Comparison of ENCODE assay signal across 8 mouse cellular contexts in the genomic region with DNA sequence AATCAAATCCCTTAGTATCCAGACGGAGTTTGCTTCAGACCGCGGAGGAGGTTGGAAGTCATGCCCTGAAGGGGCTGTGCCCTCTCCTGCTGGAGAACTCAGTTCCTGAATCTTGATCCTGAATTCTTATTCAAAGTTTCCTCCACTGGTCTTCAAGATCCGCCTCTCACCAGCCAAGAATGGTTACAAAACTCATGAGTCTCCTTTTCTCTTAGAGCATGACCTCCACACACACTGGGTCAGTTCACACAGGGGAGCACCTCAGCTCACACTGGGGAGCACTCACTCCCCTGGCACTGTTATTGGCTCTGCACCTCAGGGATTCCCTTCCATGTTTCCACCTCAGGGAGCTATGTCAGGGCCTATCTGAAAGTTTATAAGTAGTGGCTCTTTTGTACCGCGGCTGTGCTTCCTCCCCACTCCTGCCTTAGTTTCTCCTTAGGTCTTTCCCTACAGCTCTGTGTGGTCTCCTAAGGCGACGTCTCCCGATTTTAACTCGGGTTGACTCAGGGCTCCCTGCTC. TPM values are rescaled to one million over a fixed set of nuclear protein-coding genes. Genes with fewer than 3 reads are reported as not detected.
DNase-seq lines count a peak whose midpoint lies in the region; ATAC-seq and TF ChIP-seq lines count a peak whose summit lies in the region.

No protein-coding gene starts in this region.

- peaks cover 17% of the 10 kb centered on the region; the same call in 1 of the 2 replicates for H3K27me3 ChIP-seq in G1E (ENCODE audit: insufficient read depth, low read length)
- no peaks in the 10 kb centered on the region for H3K27me3 ChIP-seq in heart, postnatal 0 days (ENCODE audit: control insufficient read depth, insufficient read depth, low read length)
- no peaks in the 10 kb centered on the region for H3K27me3 ChIP-seq in lung, postnatal 0 days (replicated peaks; ENCODE audit: insufficient read depth, low read length)

- peak; percentile 20 for DNase-seq in gastrocnemius, adult 2 months
- DNase-seq in gastrocnemius, postnatal 25 days = no peak
- DNase-seq in G1E (ENCODE audit: low spot score) = no peak
- no peak for DNase-seq in heart, postnatal 0 days (ENCODE audit: low spot score)
- DNase-seq in lung, postnatal 0 days (ENCODE audit: low spot score) = no peak
- DNase-seq in urinary bladder, postnatal 25 days (ENCODE audit: low spot score) = no peak
- no peak for DNase-seq in adrenal gland, adult 18-20 months (ENCODE audit: low spot score in 2 of 2)
- DNase-seq in cerebellum, postnatal 4 days (ENCODE audit: low spot score in 2 of 2) = no peak

- intact Hi-C loops in gastrocnemius, adult 2 months (cut with DNase I) = no loop called here

- H3K4me1 ChIP-seq in G1E (ENCODE audit: insufficient read depth, low read depth, low read length) = peaks cover 95% of the 10 kb centered on the region
- H3K4me1 ChIP-seq in heart, postnatal 0 days (ENCODE audit: control insufficient read depth, insufficient read depth) = peaks cover 17% of the 10 kb centered on the region; the same call in 1 of the 2 replicates
- H3K4me1 ChIP-seq in lung, postnatal 0 days (ENCODE audit: insufficient read depth, low read depth, low read length) = peaks cover 9% of the 10 kb centered on the region; the same call in 1 of the 2 replicates

- peak overlapping the region; percentile 78 for H3K4me3 ChIP-seq in gastrocnemius, adult 2 months
- H3K4me3 ChIP-seq in G1E (ENCODE audit: low read depth, low read length) = peak overlapping the region; percentile 74; the same call in 1 of the 2 replicates
- peak overlapping the region; percentile 66 for H3K4me3 ChIP-seq in heart, postnatal 0 days (ENCODE audit: low read depth, low read length)
- peak overlapping the region; percentile 51 for H3K4me3 ChIP-seq in lung, postnatal 0 days (ENCODE audit: low read depth, low read length)

- TF ChIP-seq EP300 in heart, postnatal 0 days (IDR thresholded peaks at IDR 0.05; ENCODE audit: low read depth) = no peak
- TF ChIP-seq EP300 in lung, postnatal 0 days (IDR thresholded peaks at IDR 0.05) = no peak

- WGBS in heart, postnatal 0 days = 25% methylated on average over 10 of the region's 10 CpGs
- WGBS in lung, postnatal 0 days = 35% methylated on average over 10 of the region's 10 CpGs

- ATAC-seq in G1E (ENCODE audit: extremely low read depth, insufficient number of reproducible peaks, low FRiP score, poor library complexity, severe bottlenecking) = no peak
- ATAC-seq in heart, postnatal 0 days (ENCODE audit: insufficient read depth, low read depth) = no peak
- no peak for ATAC-seq in lung, postnatal 0 days

- no peaks in the 10 kb centered on the region for H3K9me3 ChIP-seq in G1E (replicated peaks)
- H3K9me3 ChIP-seq in heart, postnatal 0 days (replicated peaks; ENCODE audit: control insufficient read depth, low read length) = no peaks in the 10 kb centered on the region
- no peaks in the 10 kb centered on the region for H3K9me3 ChIP-seq in lung, postnatal 0 days (ENCODE audit: low read length)

- H3K4me2 ChIP-seq in heart, postnatal 0 days (ENCODE audit: low read depth, low read length) = peak overlapping the region; percentile 86
- peak overlapping the region; percentile 88 for H3K4me2 ChIP-seq in lung, postnatal 0 days (replicated peaks; ENCODE audit: low read depth, low read length)

- no peak for TF ChIP-seq CTCF in gastrocnemius, adult 2 months (IDR thresholded peaks at IDR 0.05)
- no peak for TF ChIP-seq CTCF in G1E (IDR thresholded peaks at IDR 0.05; ENCODE audit: low read depth, low read length)
- no peak for TF ChIP-seq CTCF in heart, postnatal 0 days (IDR thresholded peaks at IDR 0.05; ENCODE audit: low read depth)
- no peak for TF ChIP-seq CTCF in lung, postnatal 0 days (IDR thresholded peaks at IDR 0.05)

- H3K27ac ChIP-seq in gastrocnemius, adult 2 months = peak overlapping the region; percentile 96
- H3K27ac ChIP-seq in heart, postnatal 0 days (ENCODE audit: low read depth) = peak overlapping the region; percentile 96
- peak overlapping the region; percentile 90 for H3K27ac ChIP-seq in lung, postnatal 0 days (ENCODE audit: low read length)

- H3K36me3 ChIP-seq in G1E (replicated peaks) = peaks cover 25% of the 10 kb centered on the region
- no peaks in the 10 kb centered on the region for H3K36me3 ChIP-seq in heart, postnatal 0 days (replicated peaks; ENCODE audit: control insufficient read depth, insufficient read depth, low read length)
- no peaks in the 10 kb centered on the region for H3K36me3 ChIP-seq in lung, postnatal 0 days (ENCODE audit: insufficient read depth, low read length)

- H3K9ac ChIP-seq in heart, postnatal 0 days (replicated peaks; ENCODE audit: low read depth, low read length) = peak overlapping the region; percentile 77
- H3K9ac ChIP-seq in lung, postnatal 0 days (replicated peaks; ENCODE audit: low read depth) = peak overlapping the region; percentile 68

RNA-seq across cellular contexts. Expression of a gene that starts 0.5 kb away (rescaled TPM):
- total RNA-seq in gastrocnemius, adult 2 months (2021) = 1 to 10 TPM; 3.9 to 7.9 TPM
- total RNA-seq in gastrocnemius, postnatal 25 days (2021) = 1 to 10 TPM; 4.8 to 8.0 TPM
- total RNA-seq in G1E (2014; fragmentation: Nextera tagmentation) (61.9 and 73.7 TPM in 2 replicates), G1E (2017) (31.1 and 33.1 TPM in 2 replicates)
- polyA plus RNA-seq in G1E (2012) = 87.9 and 103 TPM in 2 replicates
- total RNA-seq in heart, postnatal 0 days (2014; rRNA removed; ENCODE audit: low replicate concordance) = 30.0 and 35.0 TPM in 2 replicates
- polyA plus RNA-seq in heart, postnatal 0 days (2015; fragmentation: Nextera tagmentation; extraction: Ambion mirVana) = 10.0 and 11.6 TPM in 2 replicates
- polyA plus RNA-seq in lung, postnatal 0 days (2015; fragmentation: Nextera tagmentation; extraction: Ambion mirVana) = 23.4 and 25.4 TPM in 2 replicates
- total RNA-seq in adrenal gland, adult 18-20 months (2021) = 10 to 100 TPM; 35.3 to 41.0 TPM

RNA-seq across cellular contexts. Expression of a gene that starts 3.8 kb away (rescaled TPM):
- under 1 TPM; 0.82 to 0.86 TPM for total RNA-seq in gastrocnemius, adult 2 months (2021)
- total RNA-seq in gastrocnemius, postnatal 25 days (2021) = 1 to 10 TPM in 1 of 2 experiments, under 1 TPM in 1; 0.74 to 1.6 TPM
- total RNA-seq in G1E (2014; fragmentation: Nextera tagmentation) (39.9 and 59.9 TPM in 2 replicates), G1E (2017) (51.0 and 53.3 TPM in 2 replicates)
- 23.4 and 33.1 TPM in 2 replicates for polyA plus RNA-seq in G1E (2012)
- total RNA-seq in heart, postnatal 0 days (2014; rRNA removed; ENCODE audit: low replicate concordance) = 16.1 and 36.2 TPM in 2 replicates
- 18.0 and 21.6 TPM in 2 replicates for polyA plus RNA-seq in heart, postnatal 0 days (2015; fragmentation: Nextera tagmentation; extraction: Ambion mirVana)
- polyA plus RNA-seq in lung, postnatal 0 days (2015; fragmentation: Nextera tagmentation; extraction: Ambion mirVana) = 21.4 and 22.9 TPM in 2 replicates
- total RNA-seq in adrenal gland, adult 18-20 months (2021) = 1 to 10 TPM; 2.3 TPM

RNA-seq across cellular contexts. Expression of a gene that starts 14.7 kb away (rescaled TPM):
- total RNA-seq in gastrocnemius, adult 2 months (2021) = 10 to 100 TPM; 13.2 to 16.2 TPM
- 10 to 100 TPM; 14.8 to 15.2 TPM for total RNA-seq in gastrocnemius, postnatal 25 days (2021)
- 48.8 and 56.3 TPM in 2 replicates for total RNA-seq in G1E (2014; fragmentation: Nextera tagmentation)
- 76.8 and 81.1 TPM in 2 replicates for total RNA-seq in G1E (2017)
- 73.6 and 77.5 TPM in 2 replicates for polyA plus RNA-seq in G1E (2012)
- total RNA-seq in heart, postnatal 0 days (2014; rRNA removed; ENCODE audit: low replicate concordance) = 18.2 and 24.1 TPM in 2 replicates
- polyA plus RNA-seq in heart, postnatal 0 days (2015; fragmentation: Nextera tagmentation; extraction: Ambion mirVana) = 14.9 and 15.0 TPM in 2 replicates
- polyA plus RNA-seq in lung, postnatal 0 days (2015; fragmentation: Nextera tagmentation; extraction: Ambion mirVana) = 22.3 and 25.8 TPM in 2 replicates
- total RNA-seq in adrenal gland, adult 18-20 months (2021) = 10 to 100 TPM; 43.3 to 48.3 TPM

RNA-seq across cellular contexts. Expression of a gene that starts 23.6 kb away (rescaled TPM):
- 1 to 10 TPM; 3.6 to 4.4 TPM for total RNA-seq in gastrocnemius, adult 2 months (2021)
- 1 to 10 TPM; 3.7 to 5.2 TPM for total RNA-seq in gastrocnemius, postnatal 25 days (2021)
- total RNA-seq in G1E (2014; fragmentation: Nextera tagmentation) = 197 and 209 TPM in 2 replicates
- total RNA-seq in G1E (2017) = 10.8 and 15.8 TPM in 2 replicates
- 18.2 and 29.7 TPM in 2 replicates for polyA plus RNA-seq in G1E (2012)
- 5.4 and 25.0 TPM in 2 replicates for total RNA-seq in heart, postnatal 0 days (2014; rRNA removed; ENCODE audit: low replicate concordance)
- polyA plus RNA-seq in heart, postnatal 0 days (2015; fragmentation: Nextera tagmentation; extraction: Ambion mirVana) = 2.3 and 3.0 TPM in 2 replicates
- polyA plus RNA-seq in lung, postnatal 0 days (2015; fragmentation: Nextera tagmentation; extraction: Ambion mirVana) = 2.8 and 3.1 TPM in 2 replicates
- total RNA-seq in adrenal gland, adult 18-20 months (2021) = 10 to 100 TPM; 11.5 to 16.7 TPM

RNA-seq across cellular contexts. Expression of a gene that starts 26.8 kb away (rescaled TPM):
- total RNA-seq in gastrocnemius, adult 2 months (2021) = 10 to 100 TPM; 29.7 to 40.0 TPM
- total RNA-seq in gastrocnemius, postnatal 25 days (2021) = 10 to 100 TPM; 39.2 to 54.5 TPM
- total RNA-seq in G1E (2014; fragmentation: Nextera tagmentation) (677 and 817 TPM in 2 replicates), G1E (2017) (849 and 1,028 TPM in 2 replicates)
- polyA plus RNA-seq in G1E (2012) = 299 and 510 TPM in 2 replicates
- total RNA-seq in heart, postnatal 0 days (2014; rRNA removed; ENCODE audit: low replicate concordance) = 1,043 and 1,325 TPM in 2 replicates
- polyA plus RNA-seq in heart, postnatal 0 days (2015; fragmentation: Nextera tagmentation; extraction: Ambion mirVana) = 259 and 267 TPM in 2 replicates
- polyA plus RNA-seq in lung, postnatal 0 days (2015; fragmentation: Nextera tagmentation; extraction: Ambion mirVana) = 292 and 298 TPM in 2 replicates
- total RNA-seq in adrenal gland, adult 18-20 months (2021) = 100 to 1,000 TPM; 134 to 185 TPM
